10 mouse cellular contexts compared by ENCODE assay signal in genomic region chr8:8602616-8603461, GRCm38 (mm10). TPM values are rescaled to one million over a fixed set of nuclear protein-coding genes. Genes with fewer than 3 reads are reported as not detected.
A peak's percentile ranks its signal among the peaks of the same experiment; 100 is the strongest.
DNase-seq lines count a peak whose midpoint lies in the region; ATAC-seq lines count a peak whose summit lies in the region.
"Had no signal": no experiment of that assay in that cellular context is flagged by ENCODE, and none has a peak within 500 bp of the region (broad histone marks: within the 10 kb centered on the region; RNA-seq: fewer than 3 reads in every experiment).

No protein-coding gene starts in this region.

- H3K9ac ChIP-seq in limb, embryonic 15.5 days = no peak overlapping the region
- H3K9ac ChIP-seq: embryonic facial prominence, embryonic 12.5 days had no signal

- H3K27ac ChIP-seq in limb, embryonic 15.5 days = peak overlapping the region; percentile 47; the same call in 1 of the 2 replicates
- H3K27ac ChIP-seq in limb, embryonic 10.5 days = no peak overlapping the region
- H3K27ac ChIP-seq in hindbrain, embryonic 10.5 days = no peak overlapping the region
- H3K27ac ChIP-seq: embryonic facial prominence, embryonic 12.5 days had no signal

- H3K36me3 ChIP-seq in limb, embryonic 15.5 days = no peaks in the 10 kb centered on the region
- H3K36me3 ChIP-seq in limb, embryonic 10.5 days = no peaks in the 10 kb centered on the region
- H3K36me3 ChIP-seq in hindbrain, embryonic 10.5 days = no peaks in the 10 kb centered on the region
- H3K36me3 ChIP-seq: embryonic facial prominence, embryonic 12.5 days; G1E had no signal

- 48% methylated on average over 7 of the region's 7 CpGs for WGBS in limb, embryonic 15.5 days
- 81% methylated on average over 7 of the region's 7 CpGs for WGBS in limb, embryonic 10.5 days
- WGBS in hindbrain, embryonic 10.5 days = 79% methylated on average over 7 of the region's 7 CpGs

- no peak overlapping the region for H3K4me3 ChIP-seq in limb, embryonic 15.5 days
- no peak overlapping the region for H3K4me3 ChIP-seq in limb, embryonic 10.5 days
- H3K4me3 ChIP-seq in hindbrain, embryonic 10.5 days = no peak overlapping the region
- H3K4me3 ChIP-seq: embryonic facial prominence, embryonic 12.5 days had no signal

- H3K4me2 ChIP-seq in limb, embryonic 15.5 days = no peak overlapping the region
- H3K4me2 ChIP-seq: embryonic facial prominence, embryonic 12.5 days had no signal

- H3K4me1 ChIP-seq in limb, embryonic 15.5 days = peaks cover 10% of the 10 kb centered on the region
- peaks cover 5% of the 10 kb centered on the region; the same call in 1 of the 2 replicates for H3K4me1 ChIP-seq in limb, embryonic 10.5 days
- peaks cover 9% of the 10 kb centered on the region for H3K4me1 ChIP-seq in hindbrain, embryonic 10.5 days (replicated peaks)

- no peak for DNase-seq in limb, embryonic 10.5 days (ENCODE audit: low spot score)
- DNase-seq in gonadal fat pad, adult 2 months (ENCODE audit: low read depth) = peak; percentile 40
- peak; percentile 21 to 35 for DNase-seq in kidney, postnatal 36 days
- peak; percentile 51 to 81 for DNase-seq in urinary bladder, adult 18-20 months (ENCODE audit: low spot score in 2 of 2)
- no peak for DNase-seq in cerebellum, postnatal 36 days
- DNase-seq in frontal cortex, adult 2 months (ENCODE audit: extremely low spot score in 1 of 2, low spot score in 1 of 2) = no peak
- no peak for DNase-seq in hindbrain, embryonic 10.5 days (ENCODE audit: low spot score)

- ATAC-seq in limb, embryonic 15.5 days (ENCODE audit: insufficient number of reproducible peaks, low FRiP score, low TSS enrichment, low read depth) = peak; percentile 72

- H3K9me3 ChIP-seq in limb, embryonic 15.5 days = no peaks in the 10 kb centered on the region
- no peaks in the 10 kb centered on the region for H3K9me3 ChIP-seq in limb, embryonic 10.5 days (replicated peaks)
- H3K9me3 ChIP-seq in hindbrain, embryonic 10.5 days = no peaks in the 10 kb centered on the region
- H3K9me3 ChIP-seq: embryonic facial prominence, embryonic 12.5 days; G1E had no signal

- no peaks in the 10 kb centered on the region for H3K27me3 ChIP-seq in limb, embryonic 15.5 days
- no peaks in the 10 kb centered on the region for H3K27me3 ChIP-seq in limb, embryonic 10.5 days (ENCODE audit: low read depth, poor library complexity, severe bottlenecking)
- peaks cover 63% of the 10 kb centered on the region for H3K27me3 ChIP-seq in hindbrain, embryonic 10.5 days (ENCODE audit: insufficient read depth, poor library complexity, severe bottlenecking)
- H3K27me3 ChIP-seq: embryonic facial prominence, embryonic 12.5 days had no signal

RNA-seq across cellular contexts. Expression of gene Efnb2, which starts 58.2 kb away (rescaled TPM):
- 20.8 and 29.9 TPM in 2 replicates for polyA plus RNA-seq in limb, embryonic 15.5 days (2015; fragmentation: Nextera tagmentation; extraction: Ambion mirVana)
- polyA plus RNA-seq in limb, embryonic 10.5 days (2016; fragmentation: Nextera tagmentation; extraction: Ambion mirVana) = 27.3 and 28.5 TPM in 2 replicates
- 32.2 and 35.3 TPM in 2 replicates for polyA plus RNA-seq in gonadal fat pad, adult 2 months (2012; rRNA removed)
- 26.4 and 41.4 TPM in 2 replicates for polyA plus RNA-seq in frontal cortex, adult 2 months (2012; rRNA removed)
- polyA plus RNA-seq in hindbrain, embryonic 10.5 days (2016; fragmentation: Nextera tagmentation; extraction: Ambion mirVana) = 33.8 and 34.7 TPM in 2 replicates

Comparison
In these comparisons a context has a peak if more than half of its experiments do, and no peak if none do; other contexts are left out.
1. DNase-seq: peak in gonadal fat pad, adult 2 months (single experiment), kidney, postnatal 36 days (2 of 2) and urinary bladder, adult 18-20 months (2 of 2); none in limb, embryonic 10.5 days (single experiment), cerebellum, postnatal 36 days (0 of 2), frontal cortex, adult 2 months (0 of 2) and hindbrain, embryonic 10.5 days (single experiment).